Mouse (Mus musculus) embryo, embryonic 9.5 days (tissue): Measurements from ENCODE around the gene Atp13a1.

ENCODE experiments used
- DNase-seq: peaks from one replicate; pipeline ENCODE4 v3.0.0-alpha.2; 2017; ENCODE audit errors: extremely low spot score

Atp13a1 gene

DNA sequence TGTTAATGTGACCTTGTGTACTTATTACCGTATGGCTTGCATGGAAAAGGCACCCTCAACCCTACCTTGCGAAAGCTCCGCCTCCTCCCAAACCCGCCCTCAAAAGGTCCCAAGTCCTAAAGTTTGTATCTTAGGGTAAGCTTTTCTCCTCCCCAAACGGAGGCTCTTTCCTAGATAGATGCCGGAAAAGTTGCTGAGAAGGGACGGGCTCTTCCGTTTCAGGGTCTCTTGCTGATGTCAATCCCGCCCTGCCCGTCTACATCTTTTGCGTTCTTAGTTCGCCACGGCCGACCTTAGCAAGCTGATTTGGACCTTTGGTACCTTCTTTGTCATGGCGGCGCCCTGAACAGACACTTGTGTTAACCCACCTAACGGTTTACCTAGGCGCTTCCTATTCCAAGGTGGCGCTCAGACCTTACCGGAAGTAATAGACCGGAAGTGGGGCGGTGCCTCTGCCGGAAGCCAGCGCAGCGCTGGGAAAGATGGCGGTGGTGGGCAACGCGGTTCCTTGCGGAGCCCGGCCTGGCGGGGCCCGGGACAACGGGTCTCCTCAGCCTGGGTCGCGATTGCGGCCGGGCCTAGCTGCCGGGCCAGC is at the start of gene Atp13a1, which contains the start of gene Zfp866:
TSS of gene Atp13a1 (plus strand) at position 391 of the 595 bp plus-strand sequence.
TSS of gene Zfp866 (minus strand) at position 406 of the 595 bp plus-strand sequence.
- DNase-seq: peak; percentile 88

GRCm38 (mm10) chr8:69741231-69741630 is 49.7 kb upstream of the Atp13a1 start:
- no peak for DNase-seq

- peak; percentile 92 for DNase-seq
Measured at GRCm38 (mm10) chr8:69749544-69750454, 41.2 kb upstream of the Atp13a1 start, which contains the start of gene Zfp963. TSS of gene Zfp963 (minus strand) at chr8:69749970.

DNA sequence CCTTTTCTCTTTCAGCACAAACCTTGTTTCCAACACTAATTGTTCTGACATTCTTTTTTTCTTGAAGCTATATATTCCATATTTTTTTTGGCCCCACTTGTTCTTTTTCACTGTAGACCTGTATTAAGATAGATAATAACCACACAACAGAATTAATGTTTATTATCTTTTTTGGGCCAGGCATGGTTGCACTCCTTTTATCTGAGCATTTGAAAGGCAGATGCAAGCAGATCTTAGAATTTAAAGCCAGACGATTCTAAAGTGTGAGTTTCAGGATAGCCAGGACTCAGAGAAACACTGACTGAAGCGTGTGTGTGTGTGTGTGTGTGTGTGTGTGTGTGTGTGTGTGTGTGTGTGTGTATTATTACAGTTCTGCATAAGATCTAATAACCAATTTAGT is 38.5 kb upstream of the Atp13a1 start:
- no peak for DNase-seq

DNA sequence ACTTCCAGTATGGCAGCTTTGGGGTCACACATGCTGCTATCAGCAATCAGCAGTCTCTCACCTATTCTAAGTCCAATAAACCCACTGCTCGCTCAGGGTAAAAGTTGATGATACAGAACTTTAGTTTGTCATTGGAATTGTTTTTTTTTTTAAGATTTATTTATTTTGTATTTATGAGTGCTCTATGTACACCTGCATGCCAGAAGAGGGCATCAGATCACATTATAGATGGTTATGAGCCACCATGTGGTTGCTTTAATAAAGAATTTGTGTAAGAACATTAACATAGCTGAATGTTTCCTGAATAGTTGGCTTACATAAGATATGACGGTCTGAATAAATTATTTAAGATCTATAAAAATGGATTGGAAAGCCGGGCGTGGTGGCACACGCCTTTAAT is 32.6 kb upstream of the Atp13a1 start:
- no peak for DNase-seq

GRCm38 (mm10) chr8:69761814-69762445 is 29.0 kb upstream of the Atp13a1 start:
- no peak for DNase-seq

GRCm38 (mm10) chr8:69771221-69771620 is 19.7 kb upstream of the Atp13a1 start:
- DNase-seq: no peak

DNA sequence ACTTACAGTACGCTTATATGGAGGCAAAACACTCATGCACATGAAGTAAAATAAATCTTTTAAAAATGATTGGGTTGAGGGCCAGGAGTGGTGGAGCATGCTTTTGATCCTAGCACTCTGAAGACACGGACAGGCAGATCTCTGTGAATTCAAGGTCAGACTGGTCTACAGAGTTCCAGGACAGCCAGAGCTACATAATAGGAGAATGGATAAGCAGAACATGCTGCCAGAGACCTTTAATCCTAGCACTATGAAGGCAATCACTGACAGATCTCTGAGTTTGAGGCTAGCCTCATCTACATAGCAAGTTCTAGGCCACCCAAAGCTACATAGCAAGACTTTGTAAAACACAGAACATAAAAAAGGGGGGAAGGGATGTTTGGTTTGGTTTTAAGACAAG is 18.9 kb upstream of the Atp13a1 start:
- DNase-seq: no peak

- peak; percentile 93 for DNase-seq
Measured at GRCm38 (mm10) chr8:69774503-69775148, 16.3 kb upstream of the Atp13a1 start, which contains the start of gene Gm20422. TSS of gene Gm20422 (minus strand) at chr8:69774886.

DNA sequence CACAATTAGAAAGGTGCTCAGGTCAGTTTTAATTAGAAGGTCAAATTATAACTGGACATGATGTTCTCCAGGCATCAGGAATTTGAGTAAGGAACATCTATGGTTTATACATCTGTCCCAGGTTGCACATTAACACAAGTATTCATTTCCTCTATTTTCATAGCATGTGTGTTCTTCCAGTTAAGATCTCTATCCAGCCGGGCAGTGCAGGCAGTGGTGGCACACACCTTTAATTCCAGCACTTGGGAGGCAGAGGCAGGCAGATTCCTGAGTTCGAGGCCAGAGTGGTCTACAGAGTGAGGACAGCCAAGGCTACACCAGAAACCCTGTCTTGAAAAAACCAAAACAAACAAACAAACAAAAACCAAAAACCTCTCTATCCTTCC is 15.8 kb upstream of the Atp13a1 start:
- no peak for DNase-seq

- DNase-seq: no peak
Measured at GRCm38 (mm10) chr8:69777111-69777510, 13.9 kb upstream of the Atp13a1 start.

DNA sequence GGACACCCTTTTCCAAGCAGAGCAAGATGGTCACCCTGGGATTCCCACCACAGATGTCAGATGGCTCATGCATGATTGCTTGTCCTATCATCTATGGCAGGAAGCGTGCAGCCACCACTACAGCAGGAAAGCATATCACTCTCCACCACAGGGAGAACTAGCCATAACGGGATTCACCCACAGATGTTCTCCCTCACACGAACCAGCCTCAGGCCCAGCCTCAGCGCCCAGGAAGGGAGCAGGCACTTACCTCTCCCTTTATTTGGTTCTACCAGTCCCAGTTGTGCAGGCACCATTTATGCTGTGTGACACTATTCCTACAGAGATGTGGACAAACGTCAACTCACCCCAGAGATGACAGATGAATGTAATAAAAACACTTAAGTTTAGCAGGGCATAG is 1.9 kb upstream of the Atp13a1 start:
- no peak for DNase-seq

DNA sequence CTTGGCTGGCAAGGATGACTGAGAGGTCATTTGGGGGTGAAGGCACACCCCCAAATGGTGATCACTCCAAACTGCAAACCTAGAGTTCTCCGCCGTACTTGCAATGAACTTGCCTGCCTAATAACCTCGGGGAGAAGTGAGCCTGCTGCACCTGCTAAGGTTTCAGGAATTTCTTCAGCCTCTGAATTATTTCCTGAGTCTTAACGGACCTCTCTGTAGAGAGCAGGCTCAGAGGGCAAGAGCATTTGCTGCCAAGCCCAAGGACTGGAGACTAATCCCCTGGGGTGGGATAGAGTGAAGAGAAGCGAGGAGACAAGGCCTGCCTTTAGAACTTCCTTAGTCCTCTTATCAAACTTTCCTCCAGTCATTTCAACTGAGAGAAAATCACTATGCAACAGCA is 1.2 kb upstream of the Atp13a1 start:
- no peak for DNase-seq

GRCm38 (mm10) chr8:69790364-69790763 is 599 bp upstream of the Atp13a1 start:
- DNase-seq: peak; percentile 14

DNA sequence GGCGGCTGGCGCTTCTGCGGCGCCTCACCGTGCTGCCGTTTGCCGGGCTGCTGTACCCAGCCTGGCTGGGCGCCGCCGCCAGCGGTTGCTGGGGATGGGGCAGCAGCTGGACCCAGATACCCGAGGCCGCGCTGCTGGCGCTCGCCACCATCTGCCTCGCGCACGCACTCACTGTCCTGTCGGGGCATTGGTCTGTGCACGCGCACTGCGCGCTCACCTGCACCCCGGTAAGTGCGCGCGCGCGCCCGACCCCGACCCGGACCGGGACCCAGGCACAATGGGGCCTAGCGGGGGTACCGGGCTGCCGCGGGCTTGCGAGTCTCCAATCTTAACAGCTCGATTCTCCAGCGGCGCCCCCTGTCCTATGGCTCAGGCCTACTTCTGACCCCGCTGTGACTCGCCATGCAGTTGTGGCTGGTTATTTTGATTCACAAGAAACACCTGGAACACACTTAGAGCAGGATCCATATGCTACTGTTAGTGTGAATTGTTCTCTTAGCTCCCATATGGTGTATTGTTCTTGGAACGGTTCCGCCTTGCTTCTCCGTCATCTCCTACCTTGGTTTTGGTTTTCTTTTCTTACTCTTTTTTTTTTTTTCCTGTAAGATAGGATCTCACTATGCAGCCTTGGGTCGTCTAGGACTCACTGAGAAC is 579 bp downstream of the Atp13a1 start:
- peak; percentile 63 for DNase-seq

GRCm38 (mm10) chr8:69793666-69794065 is 2.7 kb downstream of the Atp13a1 start:
- no peak for DNase-seq

GRCm38 (mm10) chr8:69794096-69794495 is 3.1 kb downstream of the Atp13a1 start:
- DNase-seq: no peak

DNA sequence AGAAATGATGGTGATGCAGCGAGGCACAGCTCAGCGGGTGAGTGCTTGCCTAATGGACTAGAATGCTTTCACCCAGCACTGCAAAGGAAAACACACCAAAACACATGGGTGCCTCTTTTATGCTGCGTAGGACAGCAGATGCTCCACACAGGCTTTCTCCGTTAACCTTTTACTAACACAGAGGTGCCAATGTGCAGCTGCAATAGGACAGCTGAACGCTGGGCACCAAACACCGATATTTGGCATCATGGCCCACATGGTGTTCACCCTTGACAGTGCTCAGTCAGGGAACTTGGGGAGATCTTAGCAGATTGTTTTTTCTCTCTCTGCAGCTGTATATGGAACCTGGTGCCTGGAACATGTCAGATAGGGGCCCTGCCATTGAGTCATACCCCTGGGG is 3.9 kb downstream of the Atp13a1 start:
- DNase-seq: no peak

DNA sequence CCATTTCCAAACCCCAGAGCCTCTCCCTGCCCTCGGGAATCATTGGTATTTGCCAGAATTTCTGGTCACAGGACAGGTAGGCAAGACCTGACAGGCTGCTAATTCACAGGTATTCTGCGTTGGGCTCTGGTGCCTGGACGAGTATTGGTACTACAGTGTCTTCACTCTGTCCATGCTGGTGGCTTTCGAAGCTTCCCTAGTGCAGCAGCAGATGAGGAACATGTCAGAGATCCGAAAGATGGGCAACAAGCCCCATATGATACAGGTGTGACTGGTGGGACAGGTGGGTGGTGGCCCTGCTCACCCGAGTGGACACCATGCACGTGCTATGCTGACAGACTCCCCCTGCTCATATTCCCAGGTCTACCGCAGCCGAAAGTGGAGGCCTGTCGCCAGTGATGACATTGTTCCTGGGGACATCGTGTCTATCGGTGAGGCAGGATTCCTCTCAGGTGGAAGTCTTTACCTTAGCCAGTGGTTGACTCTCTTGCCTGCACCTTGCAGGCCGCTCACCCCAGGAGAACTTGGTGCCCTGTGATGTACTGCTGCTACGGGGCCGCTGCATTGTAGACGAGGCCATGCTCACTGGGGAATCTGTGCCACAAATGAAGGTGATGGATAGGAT is 5.9 kb downstream of the Atp13a1 start:
- DNase-seq: no peak

DNA sequence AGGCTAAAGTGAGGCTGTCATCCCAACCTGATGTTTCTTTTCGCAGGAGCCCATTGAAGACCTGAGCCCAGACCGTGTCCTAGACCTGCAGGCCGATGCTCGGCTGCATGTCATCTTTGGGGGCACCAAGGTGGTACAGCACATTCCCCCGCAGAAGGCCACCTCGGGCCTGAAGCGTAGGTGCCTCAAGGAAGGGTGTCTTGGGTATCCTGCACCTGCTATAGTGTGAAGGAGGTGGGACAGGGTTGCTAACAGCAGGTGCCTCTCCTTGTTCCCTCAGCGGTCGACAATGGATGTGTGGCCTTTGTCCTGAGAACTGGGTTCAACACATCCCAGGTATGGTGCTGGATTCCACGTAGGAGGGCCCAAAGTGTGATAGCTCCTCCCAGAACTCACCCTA is 6.7 kb downstream of the Atp13a1 start:
- DNase-seq: no peak

DNA sequence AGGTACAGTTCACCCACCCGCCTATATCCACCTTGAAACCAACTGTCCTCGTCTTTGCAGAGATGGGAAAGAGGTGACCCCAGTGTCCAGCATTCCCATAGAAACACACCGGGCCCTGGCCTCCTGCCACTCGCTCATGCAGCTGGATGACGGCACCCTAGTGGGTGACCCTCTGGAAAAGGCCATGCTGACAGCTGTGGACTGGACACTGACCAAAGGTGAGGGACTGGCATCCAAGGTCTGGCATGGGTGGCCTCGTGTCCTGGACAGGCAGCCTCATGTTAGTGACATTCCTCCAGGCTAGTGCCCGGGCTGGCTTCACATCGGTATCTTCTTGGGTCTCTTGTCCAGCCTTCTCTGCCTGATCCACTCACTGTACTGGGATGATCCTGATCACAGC is 8.3 kb downstream of the Atp13a1 start:
- DNase-seq: no peak
